Mouse (Mus musculus): ENCODE data around the gene Retreg1.

GRCm38 (mm10) chr15:25859469-25859868, 16.5 kb downstream of the Retreg1 start:
- TF ChIP-seq MAFK (IDR thresholded peaks at IDR 0.05; ENCODE audit: insufficient read depth, low read depth, low read length): no peak
- no peak for TF ChIP-seq ZNF384 (IDR thresholded peaks at IDR 0.05; ENCODE audit: low read depth, low read length)
